Mouse (Mus musculus): ENCODE measurements at regions not wholly inside any gene's neighbourhood (a gene's known extent, or its start where the extent isn't known, plus 50 kb on each side); places are given as distances from the start of the nearest gene placed in this dataset.
"Not testable (repeated sequence)": the region's sequence is repeated elsewhere in the genome, so short reads cannot be mapped to it uniquely, and the experiment has no call there.

DNA sequence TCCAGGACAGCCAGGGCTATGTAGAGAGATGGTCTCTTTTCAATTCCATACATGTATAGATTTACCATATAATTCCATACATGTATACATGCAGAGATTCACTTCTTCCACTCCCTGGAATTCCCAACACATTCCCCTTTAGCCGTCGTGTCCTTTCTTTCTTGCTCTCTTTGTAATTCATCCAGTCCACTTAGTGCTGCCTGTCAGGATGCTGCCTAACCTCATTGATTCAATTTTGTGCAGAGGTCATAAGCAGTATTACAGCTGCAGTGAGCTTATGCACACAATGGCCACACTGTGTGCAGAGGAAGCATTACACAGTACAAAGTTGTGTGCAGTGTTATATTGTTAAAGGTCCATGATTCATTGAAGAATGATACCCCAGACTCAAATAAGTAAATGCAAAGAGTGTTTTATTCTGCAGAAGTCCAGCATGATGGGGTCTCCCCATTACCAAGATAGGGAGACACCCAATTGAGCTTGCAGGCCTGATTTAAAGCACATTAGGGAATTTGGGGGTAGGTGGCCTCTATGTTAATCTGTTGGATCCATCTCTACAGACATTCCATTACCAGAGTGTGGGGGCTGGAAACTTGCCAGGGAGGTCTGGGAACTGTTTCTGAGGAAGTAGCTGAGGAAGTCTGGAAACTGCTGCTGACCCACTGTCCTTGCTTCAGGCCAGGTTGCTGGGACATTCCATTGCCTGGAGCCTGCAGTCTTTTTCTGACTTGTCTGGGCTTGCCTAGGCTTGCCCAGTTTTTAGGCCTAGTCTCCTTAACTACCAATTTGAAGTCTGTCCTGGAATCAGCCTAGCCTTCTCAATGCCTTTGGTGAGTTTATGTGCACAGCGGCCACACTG lies 72.8 kb downstream of the Fam161a start:
- no peak for ATAC-seq (ENCODE audit: insufficient number of reproducible peaks, low FRiP score, low TSS enrichment)

DNA sequence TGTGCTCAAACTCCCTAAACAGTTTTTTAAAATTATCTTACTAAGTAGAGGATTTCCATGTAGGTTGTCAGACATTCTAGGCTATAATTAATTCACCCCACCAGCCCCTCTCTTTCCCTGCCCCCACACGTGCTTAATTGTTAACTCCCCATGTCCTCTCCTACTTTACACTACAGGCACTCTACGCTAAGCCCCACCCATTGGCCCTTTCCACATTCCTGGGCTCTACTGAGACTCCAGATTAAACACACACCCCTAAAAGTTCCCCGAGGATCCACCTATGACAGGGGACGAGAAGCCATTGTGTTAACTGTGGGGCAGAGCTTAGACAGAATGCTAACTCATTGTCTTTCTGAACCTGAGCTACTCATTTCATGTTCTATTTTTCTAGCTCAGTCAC lies 74.3 kb downstream of the Fam161a start:
- no peak for ATAC-seq (ENCODE audit: insufficient number of reproducible peaks, low FRiP score, low TSS enrichment)

DNA sequence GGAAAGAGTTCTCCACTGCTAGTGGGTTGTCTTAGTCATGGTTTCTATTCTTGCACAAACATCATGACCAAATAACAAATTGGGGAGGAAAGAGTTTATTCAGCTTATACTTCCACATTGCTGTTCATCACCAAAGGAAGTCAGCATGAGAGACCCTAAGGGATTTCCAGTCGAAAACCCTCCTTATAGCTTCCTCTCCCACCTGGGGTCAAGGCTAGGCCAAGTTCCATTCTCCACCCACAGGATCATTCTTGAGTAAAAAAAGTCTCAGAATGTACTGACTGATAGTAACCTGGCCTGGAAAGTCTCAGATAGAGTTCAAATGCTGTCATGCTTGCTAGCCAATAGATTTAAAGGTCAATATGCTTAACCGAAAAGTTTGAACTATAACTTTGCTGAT lies 76.5 kb downstream of the Fam161a start:
- not testable (repeated sequence) for ATAC-seq (ENCODE audit: insufficient number of reproducible peaks, low FRiP score, low TSS enrichment)

DNA sequence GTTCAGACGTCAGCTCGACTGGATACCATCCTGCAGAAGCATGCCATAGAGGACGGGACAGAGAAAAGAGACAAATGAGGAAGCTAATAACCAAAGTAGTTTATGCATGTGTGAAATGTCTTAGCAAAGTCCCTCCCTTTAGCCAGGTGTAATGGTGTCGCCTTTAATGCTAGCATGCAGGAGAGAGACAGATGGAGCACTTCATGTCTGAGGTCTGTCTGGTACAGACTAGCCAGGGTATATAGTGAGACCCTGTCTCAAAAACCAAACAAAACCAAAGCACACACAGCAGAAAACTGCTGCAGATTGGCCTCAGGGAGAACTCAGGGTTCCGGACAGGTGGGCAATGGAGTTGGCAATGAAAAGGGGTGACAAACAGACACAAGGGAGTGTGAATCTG lies 88.0 kb downstream of the Fam161a start:
- no peak for ATAC-seq (ENCODE audit: insufficient number of reproducible peaks, low FRiP score, low TSS enrichment)

DNA sequence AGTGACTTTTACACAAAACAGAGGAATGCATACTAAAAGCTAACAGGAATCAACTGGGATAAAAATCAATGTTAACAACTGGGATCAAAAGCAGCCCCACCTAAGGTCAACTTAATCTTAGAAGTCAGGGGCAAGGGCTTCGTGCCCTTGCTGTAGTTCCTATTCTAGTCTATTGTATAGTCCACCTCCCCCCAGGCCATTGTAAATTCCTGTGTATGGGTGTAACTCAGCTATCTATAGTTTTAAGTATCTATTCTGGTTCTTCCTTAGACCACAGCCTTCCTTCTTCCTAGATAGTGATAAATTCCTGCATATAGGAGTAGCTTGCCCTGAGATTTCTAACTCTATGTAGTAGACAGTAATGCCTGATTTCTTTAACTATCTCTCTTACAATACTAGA lies 88.4 kb downstream of the Fam161a start:
- not testable (repeated sequence) for ATAC-seq (ENCODE audit: insufficient number of reproducible peaks, low FRiP score, low TSS enrichment)

DNA sequence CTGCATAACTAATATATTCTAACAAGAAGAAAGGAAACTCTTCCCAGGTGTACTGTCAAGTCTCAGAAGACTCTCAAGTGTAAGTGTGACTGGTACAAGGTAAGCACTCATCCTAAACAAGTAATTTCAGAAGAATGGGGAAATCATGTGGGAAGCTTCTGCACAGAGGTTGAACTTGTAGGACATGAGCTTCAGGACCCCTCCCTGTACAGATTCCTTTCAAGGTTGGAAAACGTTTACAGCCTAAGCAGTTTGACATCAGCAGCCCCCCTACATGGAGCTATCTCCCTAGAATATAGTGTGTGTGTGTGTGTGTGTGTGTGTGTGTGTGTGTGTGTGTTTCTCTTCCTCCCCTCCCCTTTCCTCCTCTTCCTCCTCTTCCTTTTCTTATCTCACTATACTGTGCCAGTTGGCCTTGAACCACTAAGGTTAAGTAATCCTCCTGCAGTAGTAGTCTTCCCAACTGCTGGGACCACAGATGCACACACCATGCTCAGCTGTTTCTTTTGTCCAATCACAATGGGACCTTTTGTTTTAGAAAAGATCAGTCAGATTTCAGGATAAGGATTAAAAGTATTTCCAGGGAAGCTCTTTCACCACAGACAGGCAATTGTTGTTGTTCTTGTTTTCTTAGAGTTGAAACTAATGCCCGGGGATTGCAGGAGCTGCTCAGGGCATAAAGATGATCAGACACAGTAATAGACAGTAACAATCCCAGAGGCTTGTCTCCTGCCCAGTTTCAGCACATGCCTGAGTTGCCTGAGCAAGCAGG lies 89.3 kb downstream of the Fam161a start:
- no peak for ATAC-seq (ENCODE audit: insufficient number of reproducible peaks, low FRiP score, low TSS enrichment)

DNA sequence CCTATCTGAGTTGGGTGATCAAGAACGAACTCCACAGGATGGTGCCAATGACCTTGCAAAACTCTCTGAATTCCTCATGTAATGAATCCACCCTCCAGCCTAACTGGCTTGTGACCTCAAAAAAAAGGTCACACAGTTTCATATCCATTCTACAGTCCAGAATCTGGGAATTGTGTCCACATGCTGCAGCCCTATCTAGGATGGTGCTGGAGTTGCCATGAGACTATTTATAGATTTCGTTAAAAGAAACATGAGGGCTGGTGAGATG lies 89.8 kb downstream of the Fam161a start:
- ATAC-seq (ENCODE audit: insufficient number of reproducible peaks, low FRiP score, low TSS enrichment), result no peak

DNA sequence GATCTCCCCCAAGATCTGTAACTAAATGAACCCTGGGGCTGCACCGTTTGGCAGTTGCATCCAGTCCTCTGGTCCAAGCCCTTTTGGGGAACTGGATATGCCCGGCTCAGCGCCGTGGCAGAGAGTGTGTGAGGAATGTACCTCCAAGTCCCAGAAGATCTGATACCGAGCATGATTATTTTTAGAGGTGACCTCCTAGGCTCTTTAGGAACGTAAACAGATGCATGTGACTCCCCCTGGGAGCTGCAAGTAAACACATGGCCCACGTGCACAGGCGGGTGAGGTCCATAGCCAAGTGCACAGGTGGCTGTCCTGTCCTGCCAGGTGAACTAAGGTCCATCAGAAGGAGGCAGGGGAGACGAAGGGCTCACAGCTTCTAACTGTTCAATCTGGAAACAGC lies 107.3 kb downstream of the Fam161a start:
- ATAC-seq (ENCODE audit: insufficient number of reproducible peaks, low FRiP score, low TSS enrichment), result no peak

DNA sequence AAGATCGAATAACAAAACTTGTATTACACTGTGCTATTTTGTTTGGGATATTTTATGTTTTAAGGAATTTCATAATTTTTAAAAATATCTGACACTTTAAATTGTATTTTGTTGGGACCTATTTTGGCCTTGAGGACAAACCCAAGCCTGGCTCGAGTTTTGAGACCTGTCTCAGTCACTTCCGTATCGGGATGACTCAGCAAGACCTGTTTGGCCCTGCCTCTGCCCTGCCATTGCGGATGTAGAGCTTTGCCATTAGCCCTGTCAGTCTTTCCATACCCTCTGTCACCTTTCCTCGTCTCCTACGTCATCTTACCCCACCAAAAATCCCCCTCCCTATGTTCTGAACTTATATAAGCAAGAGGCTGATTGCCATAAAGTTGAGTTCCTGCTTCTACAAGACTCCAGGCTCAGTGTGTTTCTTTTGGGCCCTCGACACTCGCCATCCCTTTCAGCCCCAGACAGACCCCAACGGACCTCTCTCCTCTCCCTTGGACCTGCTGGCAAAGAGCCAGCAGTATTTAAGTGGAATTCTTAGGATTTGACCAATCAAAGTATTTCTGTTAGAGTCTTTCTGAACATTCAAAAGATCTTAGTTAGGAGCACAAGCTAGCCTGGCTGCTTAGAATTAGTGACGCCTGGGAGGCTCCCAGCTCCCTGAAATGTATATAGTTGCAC lies 113.3 kb downstream of the Fam161a start:
- no peak for ATAC-seq (ENCODE audit: insufficient number of reproducible peaks, low FRiP score, low TSS enrichment)

DNA sequence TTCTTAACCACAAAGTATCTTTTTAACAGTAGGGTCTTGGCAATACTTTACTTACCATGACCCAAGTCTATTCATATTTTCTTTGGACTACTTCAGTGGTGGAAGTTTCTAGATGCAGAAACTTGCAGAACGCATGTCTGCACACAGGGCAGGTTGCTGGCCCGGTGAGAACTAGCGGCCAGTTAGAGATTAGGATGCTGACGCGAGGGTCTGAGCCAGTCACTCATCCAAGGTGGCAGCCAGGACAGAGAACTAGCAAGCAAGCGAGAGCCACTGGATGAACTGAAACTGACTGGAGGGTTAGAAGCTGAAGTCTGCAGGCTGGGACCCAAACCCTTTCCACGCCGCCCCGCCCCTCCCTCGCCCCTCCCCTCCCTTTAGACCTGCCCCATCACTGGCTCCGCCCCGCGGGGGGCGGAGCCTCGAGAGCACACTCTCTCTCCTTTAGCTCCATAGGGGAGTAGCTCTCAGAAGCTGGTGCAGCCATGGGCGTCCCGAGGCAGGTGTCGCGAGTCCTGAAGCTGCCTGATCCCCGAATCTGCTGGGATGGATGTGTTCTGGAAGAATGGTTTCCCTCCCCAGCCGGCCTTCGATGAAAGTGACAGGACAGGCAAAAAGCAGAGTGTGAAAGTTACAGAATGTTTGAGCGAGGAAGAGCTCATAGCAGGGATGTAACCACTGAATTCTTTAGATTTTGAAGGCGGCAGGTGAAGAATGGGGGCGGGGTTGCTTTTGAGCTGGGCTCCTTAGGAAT lies 117.0 kb downstream of the Fam161a start:
- peak; percentile 45; the same call in 1 of the 2 replicates for ATAC-seq (ENCODE audit: insufficient number of reproducible peaks, low FRiP score, low TSS enrichment)

DNA sequence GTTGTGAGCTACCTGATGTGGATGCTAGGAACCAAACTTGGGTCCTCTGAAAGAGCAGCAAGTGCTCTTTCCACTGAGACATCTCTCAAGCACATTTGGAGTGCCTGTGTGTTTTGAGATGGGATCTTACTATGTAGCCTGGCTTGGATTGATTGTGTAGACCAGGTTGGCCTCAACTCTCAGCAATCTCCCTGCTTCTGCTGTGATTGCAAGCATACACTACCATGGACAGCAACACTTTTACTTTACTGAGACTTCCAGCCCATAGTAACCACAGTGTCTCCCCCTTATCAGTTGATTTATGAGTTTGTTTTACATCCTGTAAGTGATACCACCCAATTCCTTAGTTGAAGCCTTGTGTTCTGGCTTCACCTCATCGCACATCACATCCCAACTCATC lies 123.8 kb downstream of the Fam161a start:
- no peak for ATAC-seq (ENCODE audit: insufficient number of reproducible peaks, low FRiP score, low TSS enrichment)

DNA sequence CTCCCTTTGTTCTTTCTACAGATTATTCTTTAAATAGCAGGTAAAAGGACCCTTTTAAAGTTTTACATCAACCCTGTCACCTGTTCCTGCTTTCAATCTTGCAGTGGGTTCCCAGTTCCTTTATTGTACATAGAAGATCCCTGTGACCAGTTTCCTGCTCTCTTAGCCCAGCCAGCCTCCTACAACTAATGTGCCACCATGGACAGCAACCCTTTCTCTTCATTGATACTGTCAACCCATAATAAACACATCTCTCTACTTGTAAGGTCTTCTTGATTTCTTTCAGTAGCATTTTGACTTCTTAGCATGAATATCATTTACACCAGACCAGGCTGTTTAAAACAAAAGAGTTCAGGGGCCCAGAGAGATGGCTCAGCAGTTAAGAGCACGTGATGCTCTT lies 124.2 kb upstream of the Xpo1 start:
- no peak for ATAC-seq (ENCODE audit: insufficient number of reproducible peaks, low FRiP score, low TSS enrichment)

DNA sequence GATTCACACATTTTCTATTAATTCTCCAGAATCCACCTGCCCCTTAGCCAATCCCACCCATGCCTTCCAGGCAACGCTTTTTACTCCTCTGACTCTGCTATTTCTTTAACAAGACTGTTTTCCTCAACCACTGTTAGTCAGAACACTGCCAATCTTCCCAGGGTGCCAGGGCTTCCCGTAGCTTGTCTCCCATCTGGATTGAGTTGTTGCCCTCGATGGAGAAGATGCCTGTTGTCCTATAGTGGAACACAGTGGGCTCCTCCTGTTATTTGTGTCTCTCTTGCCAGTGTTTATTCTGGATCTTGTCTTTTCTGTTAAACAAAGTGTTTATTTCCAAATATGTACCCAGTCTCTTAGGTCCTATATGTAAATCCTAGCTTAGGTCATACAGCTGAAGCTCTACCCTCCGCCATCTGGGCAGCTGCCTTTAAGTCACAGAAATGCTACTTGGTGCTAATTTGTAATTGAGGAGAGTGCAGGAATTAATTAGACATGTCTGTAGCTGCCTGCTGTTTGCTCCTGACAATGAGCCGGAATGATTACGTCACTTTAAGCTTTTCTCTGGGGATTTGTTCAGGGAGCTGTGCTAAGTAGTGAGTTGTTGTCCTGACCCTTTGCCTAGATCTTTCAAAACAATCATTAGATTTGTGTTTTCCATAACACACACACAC lies 115.3 kb upstream of the Xpo1 start:
- ATAC-seq (ENCODE audit: insufficient number of reproducible peaks, low FRiP score, low TSS enrichment), result no peak

DNA sequence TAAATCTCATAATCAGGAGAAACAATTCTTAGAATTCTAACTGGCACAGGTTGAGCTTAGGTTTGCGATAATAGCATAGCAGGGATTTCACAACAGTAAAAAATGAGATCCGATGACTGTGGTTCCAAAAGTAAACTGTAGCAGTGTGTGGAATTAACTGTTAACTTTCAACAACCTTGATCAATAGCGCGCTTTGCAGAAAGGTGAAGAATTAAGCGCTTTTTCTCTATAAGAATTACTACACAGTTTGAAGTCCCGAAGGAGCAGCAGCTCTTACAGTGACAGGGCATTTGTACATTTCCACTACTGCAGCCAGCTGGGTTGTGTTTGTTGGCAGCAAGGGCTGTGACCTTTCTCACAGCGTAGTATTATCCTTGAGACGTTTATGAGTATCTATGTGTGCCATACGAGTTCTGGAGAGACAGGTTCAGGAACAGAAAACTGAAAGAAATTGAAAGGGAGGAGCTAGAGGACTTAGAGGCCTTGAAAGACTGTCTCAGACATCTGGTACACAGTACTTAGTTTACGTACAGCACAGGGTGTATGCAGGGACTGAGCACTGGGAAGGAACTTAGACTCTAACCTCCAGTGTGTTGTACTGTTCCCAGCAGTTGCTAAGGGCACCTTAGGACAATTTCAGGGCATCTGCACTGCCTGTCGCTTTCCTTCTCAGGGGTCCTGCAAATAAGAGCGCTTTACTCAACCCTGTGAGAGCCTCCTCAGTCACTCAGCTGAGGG lies 114.6 kb upstream of the Xpo1 start:
- ATAC-seq (ENCODE audit: insufficient number of reproducible peaks, low FRiP score, low TSS enrichment), result no peak

DNA sequence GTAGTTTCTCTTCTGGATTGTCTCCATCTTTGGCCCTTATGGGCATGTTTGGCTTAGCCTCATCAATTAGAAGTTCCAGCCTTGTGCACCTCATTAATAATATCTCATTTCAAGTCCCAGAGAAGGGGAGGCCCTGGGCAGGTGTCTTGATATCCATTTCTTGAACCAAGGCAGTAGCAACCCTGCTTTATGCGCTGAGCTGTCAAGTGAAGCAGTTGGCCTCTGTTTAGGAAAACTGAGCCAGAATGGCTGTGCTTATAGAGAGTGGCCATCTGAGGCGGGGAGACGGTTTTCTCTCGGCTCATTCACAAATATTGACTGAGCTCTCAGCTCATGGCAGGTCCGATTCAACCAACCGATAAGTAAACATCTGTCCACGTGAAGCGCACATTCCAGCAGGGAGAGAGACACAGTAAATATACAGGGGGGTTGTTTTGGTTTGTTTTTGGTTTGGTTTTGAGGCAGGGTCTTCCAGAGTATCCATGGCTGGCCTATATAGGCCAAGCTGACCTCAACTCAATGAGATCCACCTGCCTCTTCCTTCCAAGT lies 107.7 kb upstream of the Xpo1 start:
- no peak for ATAC-seq (ENCODE audit: insufficient number of reproducible peaks, low FRiP score, low TSS enrichment)

DNA sequence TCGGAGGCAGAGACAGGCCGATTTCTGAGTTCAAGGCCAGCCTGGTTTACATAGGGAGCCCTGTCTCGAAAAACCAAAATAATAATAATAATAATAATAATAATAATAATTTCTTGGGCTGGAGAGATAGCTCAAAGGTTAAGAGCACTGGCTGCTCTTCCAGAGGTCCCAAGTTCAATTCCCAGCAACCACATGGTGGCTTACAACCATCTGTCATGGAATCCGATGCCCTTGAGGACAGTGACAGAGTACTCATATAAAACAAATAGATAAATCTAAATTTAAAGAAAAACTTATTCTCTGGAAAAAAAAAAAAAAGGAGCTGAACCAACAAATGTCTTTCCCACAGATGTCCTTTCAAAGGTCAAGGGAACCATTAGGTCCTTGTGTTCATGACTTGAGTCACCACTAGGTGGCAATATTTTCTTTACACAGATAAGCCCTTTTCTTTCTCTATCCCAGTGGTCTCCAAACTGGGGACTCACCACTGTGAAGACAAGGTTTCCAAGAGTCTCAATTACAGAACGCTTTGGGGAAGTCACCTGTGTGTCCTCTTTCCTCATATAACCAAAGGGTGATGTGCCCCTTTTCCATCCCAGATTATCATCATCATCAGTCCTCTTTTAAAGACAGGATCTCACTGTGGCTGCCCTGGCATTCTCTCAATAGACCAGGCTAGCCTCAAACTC lies 106.1 kb upstream of the Xpo1 start:
- peak; percentile 52; the same call in 1 of the 2 replicates for ATAC-seq (ENCODE audit: insufficient number of reproducible peaks, low FRiP score, low TSS enrichment)

DNA sequence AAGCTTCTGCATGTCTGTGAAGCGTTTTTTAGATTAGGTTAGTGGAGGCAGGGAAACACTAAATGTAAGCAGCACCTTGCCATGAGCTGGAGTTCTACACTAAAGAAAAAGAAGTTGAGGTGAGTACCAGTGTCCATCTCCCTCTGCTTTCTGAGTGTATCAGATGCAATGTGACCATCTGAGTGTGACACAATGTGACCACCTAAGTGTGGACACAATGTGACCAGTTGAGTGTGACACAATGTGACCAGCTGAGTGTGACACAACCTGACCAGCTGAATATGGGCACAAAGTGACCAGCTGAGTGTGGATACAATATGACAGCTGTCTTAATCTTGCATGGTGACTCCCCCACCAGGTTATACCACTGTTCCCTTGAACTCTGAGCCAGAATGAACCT lies 101.0 kb upstream of the Xpo1 start:
- no peak for ATAC-seq (ENCODE audit: insufficient number of reproducible peaks, low FRiP score, low TSS enrichment)

DNA sequence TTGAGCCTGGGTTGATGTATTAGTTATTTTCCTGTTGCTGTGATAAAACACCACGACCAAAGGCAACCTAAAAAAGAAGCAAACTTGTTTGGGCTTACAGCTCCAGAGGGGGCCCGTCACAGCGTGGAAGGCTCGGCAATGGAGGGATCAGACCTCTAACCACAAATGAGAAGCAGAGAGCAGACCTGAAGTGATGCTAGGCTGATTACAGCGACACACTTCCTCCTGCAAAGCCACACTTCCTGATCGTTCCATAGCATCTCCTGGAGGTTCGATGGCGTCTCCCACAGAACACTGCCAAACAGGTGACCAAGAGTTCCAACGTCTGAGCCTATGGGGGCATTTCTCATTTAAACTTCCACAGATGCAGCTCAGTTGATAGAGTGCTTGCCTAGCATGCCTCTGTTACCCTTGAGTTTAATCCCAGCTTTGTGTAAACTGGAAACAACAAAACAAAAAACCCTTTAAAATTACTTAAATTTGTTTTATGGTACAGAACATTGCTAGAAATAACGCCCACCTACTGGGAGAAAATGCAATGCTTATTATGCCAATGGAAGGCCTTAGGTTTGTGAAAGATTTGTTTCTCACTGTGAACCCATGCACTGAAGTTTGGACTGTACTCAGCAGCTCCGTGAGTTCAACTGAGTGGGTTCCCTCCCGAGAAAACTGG lies 87.2 kb upstream of the Xpo1 start:
- no peak for ATAC-seq (ENCODE audit: insufficient number of reproducible peaks, low FRiP score, low TSS enrichment)

Measured in cerebellum, adult (tissue).